Mouse (Mus musculus) erythroblast, embryonic 14.5 days (primary cell): ENCODE results near the gene Ppcdc.

ENCODE experiments used
- GATA1 ChIP-seq: IDR thresholded peaks from 2 replicates; pipeline ENCODE4 v1.6.1; 2012; ENCODE audit warnings: low read length, inconsistent platforms, mixed read lengths
- TAL1 ChIP-seq: IDR thresholded peaks from 3 replicates; pipeline ENCODE4 v1.6.1; 2012; ENCODE audit warnings: low read length, inconsistent platforms, mixed read lengths

DNA sequence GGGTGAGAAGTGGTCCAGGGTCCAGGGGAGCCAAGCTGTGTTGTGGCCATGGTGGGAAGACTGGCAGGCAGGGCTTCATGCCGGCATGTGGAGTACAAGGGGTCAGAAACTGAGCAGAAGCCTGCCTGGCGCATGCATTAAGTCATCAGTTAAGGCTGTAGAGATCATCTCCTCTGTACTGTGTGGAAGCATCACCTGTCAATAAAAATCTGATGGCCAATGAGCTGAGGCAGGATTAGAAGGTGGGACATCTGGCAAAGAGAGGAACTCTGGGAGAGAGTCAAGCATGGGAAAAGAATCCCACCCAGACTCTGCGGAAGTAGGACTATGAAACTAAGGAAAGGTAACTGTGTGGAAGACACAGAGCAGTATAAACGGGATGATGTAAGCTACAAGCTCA is 13.6 kb upstream of the Ppcdc start:
- TF ChIP-seq TAL1 (no peak), GATA1 (no peak)
